Mouse (Mus musculus): ENCODE measurements around the gene Rasip1. TPM values are rescaled to one million over a fixed set of nuclear protein-coding genes. Genes with fewer than 3 reads are reported as not detected.

The Rasip1 gene
- 8.4 and 11.8 TPM in 2 replicates for polyA plus RNA-seq (2012; rRNA removed; ENCODE audit: low replicate concordance)

DNA sequence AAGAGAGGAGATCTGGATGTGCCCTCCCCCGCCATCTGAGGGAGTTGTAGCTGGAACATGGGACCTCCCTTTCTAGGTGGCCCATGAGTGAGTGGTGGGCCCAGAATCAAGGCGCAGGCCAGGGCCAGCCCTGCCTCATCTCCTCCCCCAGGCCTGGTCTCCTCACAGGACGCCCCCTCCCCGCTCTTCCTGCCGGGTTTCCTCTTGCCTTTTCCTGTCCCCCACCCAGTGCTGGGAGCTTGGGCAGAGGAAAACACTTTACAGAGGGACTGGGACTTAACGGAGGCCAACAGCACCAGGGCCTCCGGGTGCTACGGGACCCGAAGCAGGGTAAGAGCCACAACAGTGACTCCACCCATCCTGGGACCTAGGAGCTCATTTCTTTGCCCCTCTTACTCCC is at the start of gene Rasip1:
Gene Rasip1 (plus strand): TSS at position 228 of the 400 bp plus-strand sequence.

DNA sequence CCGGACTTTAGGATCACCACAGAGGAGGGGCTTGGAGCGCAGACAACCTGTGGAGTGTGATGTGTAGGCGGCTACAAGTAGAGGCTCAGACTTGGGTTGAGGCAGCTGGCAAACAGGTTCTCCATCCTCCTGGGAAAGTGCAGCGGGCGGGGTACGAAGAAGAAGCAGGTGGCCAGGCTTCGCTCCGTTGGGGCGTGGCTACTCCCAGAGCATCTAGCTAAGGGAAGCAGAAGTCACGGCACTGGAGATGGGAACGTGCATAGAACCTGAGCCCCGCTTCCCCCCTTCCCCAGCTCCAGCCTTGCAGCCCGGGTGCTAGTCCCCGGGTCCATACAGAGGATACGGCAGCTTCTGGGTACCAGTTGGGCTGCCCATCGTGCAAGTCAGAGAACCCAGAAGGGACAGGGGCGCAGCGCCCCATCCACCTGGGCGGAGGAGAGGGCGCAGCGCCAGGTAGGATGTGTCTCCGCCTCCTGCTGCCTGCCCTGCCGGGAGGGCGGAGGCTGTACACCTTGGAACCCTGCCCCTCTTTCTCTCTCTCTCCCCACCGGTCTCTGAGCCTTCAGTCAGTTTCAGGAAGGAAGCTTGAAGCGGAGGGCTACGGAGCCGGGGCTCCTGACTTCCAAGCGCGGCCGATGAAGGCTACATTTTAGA is 10.1 kb upstream of the Rasip1 start, which contains the start of gene Fut1:
Gene Fut1 (plus strand): TSS at position 248 of the 654 bp plus-strand sequence.

DNA sequence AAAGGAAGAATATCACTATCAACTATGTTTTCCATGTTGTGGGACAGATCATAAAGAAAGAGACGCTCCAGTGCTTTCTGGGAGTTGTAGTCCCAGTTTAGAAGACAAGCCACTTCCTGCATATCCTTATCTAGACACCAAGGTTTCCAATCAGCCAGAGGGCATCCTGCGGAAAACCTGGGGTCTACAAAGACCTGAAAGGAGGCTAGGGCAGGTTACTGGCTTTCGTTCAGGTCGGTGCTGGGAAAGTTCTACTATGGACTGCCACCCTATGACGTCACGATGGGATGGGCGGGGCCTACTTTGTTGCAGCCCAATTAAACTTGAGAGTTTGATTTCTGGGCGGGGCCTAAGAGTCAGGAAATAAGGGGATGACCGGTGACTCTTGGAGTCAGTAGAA is 5.8 kb upstream of the Rasip1 start, which contains the start of gene Izumo1:
Gene Izumo1 (plus strand): TSS at position 369 of the 400 bp plus-strand sequence.

DNA sequence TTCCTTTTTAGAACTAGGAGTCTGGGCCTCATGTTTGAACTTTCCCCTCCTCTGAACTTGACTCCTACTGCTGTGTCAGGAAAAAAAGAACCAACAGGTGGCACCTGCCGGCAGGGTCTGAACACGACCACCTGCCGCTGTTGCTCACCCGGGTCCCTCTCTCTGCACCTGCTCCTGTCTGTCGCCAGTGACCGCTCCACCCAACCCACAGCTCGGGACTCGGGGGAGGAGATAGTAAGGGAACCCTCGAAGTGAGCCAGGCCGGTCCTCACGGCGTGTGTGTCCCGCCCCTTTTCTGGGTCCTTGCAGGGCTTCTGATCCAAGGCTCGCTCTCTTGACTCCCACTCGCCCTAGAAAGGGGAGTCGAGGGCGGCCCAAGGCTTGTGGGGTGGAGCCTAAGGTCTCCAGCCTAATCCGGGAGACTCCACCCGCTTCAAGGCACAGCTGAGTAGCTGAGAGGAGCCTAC is 12.3 kb downstream of the Rasip1 start, which contains the start of gene Mamstr:
Gene Mamstr (plus strand): TSS at position 417 of the 467 bp plus-strand sequence.

DNA sequence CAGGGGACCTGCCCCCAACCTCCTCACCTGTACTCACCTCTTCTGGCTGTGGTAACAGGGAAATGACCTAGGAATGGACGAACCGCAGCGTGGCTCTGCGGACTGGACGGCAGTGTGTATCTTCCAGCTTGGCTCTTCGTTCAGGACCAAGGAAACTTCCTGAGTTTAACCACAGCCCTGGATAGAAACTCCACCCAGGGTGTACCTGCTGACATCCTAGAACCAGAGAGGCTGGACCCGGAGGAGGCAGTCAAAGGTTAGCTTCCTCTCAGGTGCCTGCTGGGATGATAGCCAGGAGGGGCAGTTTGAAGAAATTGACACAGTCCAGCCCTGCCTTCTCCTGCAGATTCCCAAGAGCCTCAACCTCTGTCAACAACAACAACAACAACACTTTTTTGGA is 38.9 kb downstream of the Rasip1 start, which contains the start of gene Fut2:
Gene Fut2 (minus strand): TSS at position 234 of the 400 bp plus-strand sequence.

DNA sequence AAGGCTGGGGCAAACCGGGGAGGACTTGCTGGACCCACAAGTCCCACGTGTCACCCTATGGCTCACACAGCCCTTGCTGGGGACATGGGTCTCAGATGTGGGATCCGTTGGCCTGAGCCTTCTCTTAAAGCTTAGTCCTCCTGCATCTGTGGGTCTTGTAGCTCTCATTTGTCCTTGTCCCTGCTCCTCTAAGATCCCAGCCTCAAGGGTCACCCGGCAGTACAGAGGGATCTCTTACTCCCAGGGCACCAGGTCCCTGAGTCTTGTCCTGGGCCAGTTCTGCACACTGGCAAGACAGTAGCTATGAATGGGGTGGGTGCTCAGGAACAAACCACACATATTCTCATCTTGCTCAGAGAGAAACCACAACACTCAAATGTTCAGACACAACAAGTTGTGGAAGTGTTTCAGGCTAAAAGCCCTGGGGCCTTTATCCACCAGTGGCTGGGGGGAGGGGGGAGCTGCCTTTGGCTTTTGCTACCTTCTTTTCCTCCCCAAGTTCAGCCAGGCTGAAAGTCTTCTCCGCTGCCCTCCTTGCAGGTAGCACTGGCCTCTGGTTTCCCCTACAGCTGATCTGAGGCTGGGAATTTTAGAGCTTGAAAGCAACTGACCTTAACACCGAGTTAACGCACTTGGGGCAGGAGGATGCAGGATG is 56.2 kb downstream of the Rasip1 start, which contains the start of gene Ntn5:
Gene Ntn5 (plus strand): TSS at position 627 of the 655 bp plus-strand sequence.

Other genes with a start within 250 kb of the Rasip1 start
- 112 and 146 TPM in 2 replicates for gene Snrnp70, start 231.7 kb upstream of the Rasip1 start, polyA plus RNA-seq (2012; rRNA removed; ENCODE audit: low replicate concordance)
- gene Kcna7, start 221.8 kb upstream of the Rasip1 start, polyA plus RNA-seq (2012; rRNA removed; ENCODE audit: low replicate concordance) = 0.05 TPM in 2 replicates
- gene Ntf5, start 213.8 kb upstream of the Rasip1 start, polyA plus RNA-seq (2012; rRNA removed; ENCODE audit: low replicate concordance) = 0.05 and 0.39 TPM in 2 replicates
- gene Lhb, start 206.7 kb upstream of the Rasip1 start, polyA plus RNA-seq (2012; rRNA removed; ENCODE audit: low replicate concordance) = 0.26 TPM in 1 of 2 replicates, not detected in the other
- 12.8 and 17.7 TPM in 2 replicates for gene Gys1, start 192.6 kb upstream of the Rasip1 start, polyA plus RNA-seq (2012; rRNA removed; ENCODE audit: low replicate concordance)
- 41.3 and 64.9 TPM in 2 replicates for gene Ruvbl2, start 189.4 kb upstream of the Rasip1 start, polyA plus RNA-seq (2012; rRNA removed; ENCODE audit: low replicate concordance)
- 4,626 and 7,473 TPM in 2 replicates for gene Ftl1, start 167.6 kb upstream of the Rasip1 start, polyA plus RNA-seq (2012; rRNA removed; ENCODE audit: low replicate concordance)
- 99.5 and 120 TPM in 2 replicates for gene Bax, start 160.6 kb upstream of the Rasip1 start, polyA plus RNA-seq (2012; rRNA removed; ENCODE audit: low replicate concordance)
- 0.18 TPM in 1 of 2 replicates, not detected in the other for gene Tulp2, start 145.6 kb upstream of the Rasip1 start, polyA plus RNA-seq (2012; rRNA removed; ENCODE audit: low replicate concordance)
- not detected in 2 replicates for gene Gm45808, start 140.7 kb upstream of the Rasip1 start, polyA plus RNA-seq (2012; rRNA removed; ENCODE audit: low replicate concordance)
- 0.32 and 0.59 TPM in 2 replicates for gene Dhdh, start 138.7 kb upstream of the Rasip1 start, polyA plus RNA-seq (2012; rRNA removed; ENCODE audit: low replicate concordance)
- gene Nucb1, start 117.1 kb upstream of the Rasip1 start, polyA plus RNA-seq (2012; rRNA removed; ENCODE audit: low replicate concordance) = 567 and 598 TPM in 2 replicates
- 18.7 and 21.9 TPM in 2 replicates for gene Ppp1r15a, start 101.2 kb upstream of the Rasip1 start, polyA plus RNA-seq (2012; rRNA removed; ENCODE audit: low replicate concordance)
- gene Plekha4, start 101.2 kb upstream of the Rasip1 start, polyA plus RNA-seq (2012; rRNA removed; ENCODE audit: low replicate concordance) = 3.7 and 6.0 TPM in 2 replicates
- 0.63 and 0.78 TPM in 2 replicates for gene Hsd17b14, start 72.6 kb upstream of the Rasip1 start, polyA plus RNA-seq (2012; rRNA removed; ENCODE audit: low replicate concordance)
- gene Bcat2, start 57.3 kb upstream of the Rasip1 start, polyA plus RNA-seq (2012; rRNA removed; ENCODE audit: low replicate concordance) = 31.0 and 41.9 TPM in 2 replicates
- gene Fgf21, start 12.0 kb upstream of the Rasip1 start, polyA plus RNA-seq (2012; rRNA removed; ENCODE audit: low replicate concordance) = 2.2 TPM in 1 of 2 replicates, not detected in the other
- gene Fut1, start 10.2 kb upstream of the Rasip1 start, polyA plus RNA-seq (2012; rRNA removed; ENCODE audit: low replicate concordance) = 0.47 and 1.1 TPM in 2 replicates
- 0.25 and 0.43 TPM in 2 replicates for gene Izumo1, start 5.7 kb upstream of the Rasip1 start, polyA plus RNA-seq (2012; rRNA removed; ENCODE audit: low replicate concordance)
- gene Mamstr, start 12.5 kb downstream of the Rasip1 start, polyA plus RNA-seq (2012; rRNA removed; ENCODE audit: low replicate concordance) = 1.1 and 2.0 TPM in 2 replicates
- gene Fut2, start 38.9 kb downstream of the Rasip1 start, polyA plus RNA-seq (2012; rRNA removed; ENCODE audit: low replicate concordance) = 0.25 and 20.6 TPM in 2 replicates
- 0.15 and 0.25 TPM in 2 replicates for gene Ntn5, start 56.5 kb downstream of the Rasip1 start, polyA plus RNA-seq (2012; rRNA removed; ENCODE audit: low replicate concordance)
- gene Sec1, start 66.9 kb downstream of the Rasip1 start, polyA plus RNA-seq (2012; rRNA removed; ENCODE audit: low replicate concordance) = 0.08 and 0.23 TPM in 2 replicates
- gene Car11, start 72.4 kb downstream of the Rasip1 start, polyA plus RNA-seq (2012; rRNA removed; ENCODE audit: low replicate concordance) = 1.8 and 5.9 TPM in 2 replicates
- 13.9 and 52.0 TPM in 2 replicates for gene Dbp, start 77.6 kb downstream of the Rasip1 start, polyA plus RNA-seq (2012; rRNA removed; ENCODE audit: low replicate concordance)
- gene Rpl18, start 88.0 kb downstream of the Rasip1 start, polyA plus RNA-seq (2012; rRNA removed; ENCODE audit: low replicate concordance) = 1,256 and 1,945 TPM in 2 replicates
- 176 and 286 TPM in 2 replicates for gene Sphk2, start 90.5 kb downstream of the Rasip1 start, polyA plus RNA-seq (2012; rRNA removed; ENCODE audit: low replicate concordance)
- 97.0 and 162 TPM in 2 replicates for gene Fam83e, start 93.7 kb downstream of the Rasip1 start, polyA plus RNA-seq (2012; rRNA removed; ENCODE audit: low replicate concordance)
- gene Spaca4, start 98.3 kb downstream of the Rasip1 start, polyA plus RNA-seq (2012; rRNA removed; ENCODE audit: low replicate concordance) = 0.63 TPM in 1 of 2 replicates, not detected in the other
- 1.4 and 5.4 TPM in 2 replicates for gene Lmtk3, start 156.2 kb downstream of the Rasip1 start, polyA plus RNA-seq (2012; rRNA removed; ENCODE audit: low replicate concordance)
- 111 and 403 TPM in 2 replicates for gene Sult2b1, start 157.2 kb downstream of the Rasip1 start, polyA plus RNA-seq (2012; rRNA removed; ENCODE audit: low replicate concordance)
- gene Cyth2, start 187.1 kb downstream of the Rasip1 start, polyA plus RNA-seq (2012; rRNA removed; ENCODE audit: low replicate concordance) = 68.2 and 124 TPM in 2 replicates
- 0.08 TPM in 2 replicates for gene Kcnj14, start 197.3 kb downstream of the Rasip1 start, polyA plus RNA-seq (2012; rRNA removed; ENCODE audit: low replicate concordance)
- 12.1 and 13.8 TPM in 2 replicates for gene Grwd1, start 203.5 kb downstream of the Rasip1 start, polyA plus RNA-seq (2012; rRNA removed; ENCODE audit: low replicate concordance)
- 305 and 397 TPM in 2 replicates for gene Kdelr1, start 245.3 kb downstream of the Rasip1 start, polyA plus RNA-seq (2012; rRNA removed; ENCODE audit: low replicate concordance)